Mouse (Mus musculus) thymus, adult 2 months (tissue): ENCODE data around the gene Thtpa.

ENCODE experiments used
- CTCF ChIP-seq: fragments of 200-500 bp; IDR thresholded peaks from 2 replicates; pipeline ENCODE4 v1.5.1; 2012; ENCODE audit warnings: mild to moderate bottlenecking, control low read depth, low read length, moderate library complexity, borderline replicate concordance; ENCODE audit not compliant: control insufficient read depth, poor library complexity, insufficient read depth; ENCODE audit errors: extremely low read depth
- POLR2A ChIP-seq: fragments of 200-500 bp; IDR thresholded peaks from 2 replicates; pipeline ENCODE4 v1.6.1; 2012; ENCODE audit warnings: mild to moderate bottlenecking, low read length, control low read depth, moderate library complexity; ENCODE audit not compliant: control insufficient read depth, poor library complexity, insufficient read depth; ENCODE audit errors: extremely low read depth

GRCm38 (mm10) chr14:55125711-55126110 is 31.1 kb downstream of the Thtpa start:
- no peak for TF ChIP-seq CTCF
- no peak for TF ChIP-seq POLR2A
